Mouse (Mus musculus): ENCODE measurements at regions not wholly inside any gene's neighbourhood (a gene's known extent, or its start where the extent isn't known, plus 50 kb on each side); places are given as distances from the start of the nearest gene placed in this dataset.

DNA sequence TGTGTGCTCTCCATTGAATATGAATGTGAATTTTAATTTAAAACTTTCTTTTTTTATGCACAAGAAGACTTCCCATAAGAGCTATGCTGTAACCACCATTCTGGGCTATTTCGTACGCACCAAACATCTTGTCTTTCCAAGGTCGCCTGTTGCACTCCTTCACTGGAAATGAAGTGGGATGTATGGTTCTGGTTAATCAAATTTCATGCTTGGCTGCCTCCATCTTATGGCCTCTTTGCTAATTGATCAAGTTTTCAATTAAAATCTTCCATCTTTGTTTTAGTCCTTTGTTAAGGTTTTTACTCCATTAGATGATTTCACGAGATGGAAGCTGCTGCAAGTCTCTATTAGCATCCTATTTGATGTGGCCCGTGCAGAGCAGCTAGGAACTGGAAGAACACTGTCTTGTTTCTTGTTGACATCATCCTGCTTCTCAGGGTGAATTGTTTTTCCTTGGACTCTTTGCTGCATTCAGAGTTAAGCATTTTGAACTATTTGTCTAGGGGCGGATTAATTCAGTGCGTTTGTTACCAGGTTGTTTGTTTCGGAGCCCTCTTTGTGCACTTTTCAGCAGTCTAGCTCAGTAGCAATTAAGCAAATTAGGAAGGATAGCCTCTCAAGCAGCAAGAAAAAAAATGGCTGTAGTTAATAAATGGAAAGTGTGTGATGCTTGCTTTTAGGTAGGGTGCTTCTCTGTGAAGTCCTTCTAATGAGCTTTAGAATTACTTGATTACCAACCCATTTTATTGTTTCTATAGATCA is 147.4 kb upstream of the Alcam start:
- H3K27ac ChIP-seq = no peak overlapping the region
- no peak overlapping the region for H3K9ac ChIP-seq
- H3K9me3 ChIP-seq = no peaks in the 10 kb centered on the region
- H3K36me3 ChIP-seq = no peaks in the 10 kb centered on the region
- H3K27me3 ChIP-seq (replicated peaks) = no peaks in the 10 kb centered on the region
- no peak overlapping the region for H3K4me3 ChIP-seq
- ATAC-seq (ENCODE audit: low FRiP score, low read depth) = 0 out of 2 replicates have a peak, but pooled peaks have one; percentile 57
- no peak overlapping the region for H3K4me2 ChIP-seq (replicated peaks)
- no peaks in the 10 kb centered on the region for H3K4me1 ChIP-seq
- WGBS = 66% methylated on average over 8 of the region's 8 CpGs

DNA sequence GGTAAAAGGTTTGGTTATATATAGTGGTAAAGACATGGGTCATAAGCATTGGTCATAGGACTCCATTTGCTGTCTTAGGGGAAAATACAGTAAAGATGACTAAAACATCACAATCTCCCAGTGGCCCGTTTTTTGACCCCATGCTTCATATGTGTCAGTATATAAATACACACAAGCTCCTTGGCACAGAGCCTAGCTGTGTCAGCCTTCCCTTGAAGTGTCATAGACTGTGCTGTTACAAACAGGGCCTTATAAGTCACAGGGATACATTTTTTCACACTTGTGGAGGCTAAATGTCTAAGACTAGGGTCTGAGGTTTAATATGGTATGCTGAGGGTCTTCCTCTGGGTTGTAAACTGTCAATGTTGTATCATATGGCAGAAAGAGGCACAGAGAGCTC is 144.4 kb upstream of the Alcam start:
- Histone ChIP-seq H3K4me1 (no peaks in the 10 kb centered on the region), H3K27ac (no peak overlapping the region), H3K27me3 (replicated peaks) (no peaks in the 10 kb centered on the region), H3K9me3 (no peaks in the 10 kb centered on the region), H3K4me2 (replicated peaks) (no peak overlapping the region), H3K9ac (no peak overlapping the region), H3K36me3 (no peaks in the 10 kb centered on the region), H3K4me3 (no peak overlapping the region)
- 80% methylated on average over 1 of the region's 1 CpGs for WGBS
- no peak for ATAC-seq (ENCODE audit: low FRiP score, low read depth)

DNA sequence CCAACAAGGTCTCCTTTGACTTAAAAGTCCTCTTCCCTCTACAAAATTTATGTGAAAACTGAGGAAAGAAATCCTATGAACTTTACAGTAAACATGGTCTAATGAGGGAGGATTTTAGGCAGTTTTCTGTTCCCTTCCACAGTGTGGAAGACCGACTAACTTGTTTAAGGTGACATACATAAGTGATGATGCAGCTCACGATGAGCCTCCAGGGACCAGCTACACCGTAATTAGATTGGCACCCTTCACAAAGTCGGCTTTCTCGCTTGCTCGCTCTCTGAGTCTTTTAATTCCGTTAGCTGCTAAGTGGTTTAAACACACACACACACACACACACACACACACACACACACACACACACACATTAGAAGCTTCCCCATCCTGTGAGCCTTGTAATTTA is 143.3 kb upstream of the Alcam start:
- H3K4me2 ChIP-seq (replicated peaks) = no peak overlapping the region
- ATAC-seq (ENCODE audit: low FRiP score, low read depth) = no peak
- H3K27me3 ChIP-seq (replicated peaks) = no peaks in the 10 kb centered on the region
- H3K27ac ChIP-seq = no peak overlapping the region
- 84% methylated on average over 7 of the region's 7 CpGs for WGBS
- H3K36me3 ChIP-seq = no peaks in the 10 kb centered on the region
- no peaks in the 10 kb centered on the region for H3K4me1 ChIP-seq
- H3K9me3 ChIP-seq = no peaks in the 10 kb centered on the region
- H3K9ac ChIP-seq = no peak overlapping the region
- no peak overlapping the region for H3K4me3 ChIP-seq

DNA sequence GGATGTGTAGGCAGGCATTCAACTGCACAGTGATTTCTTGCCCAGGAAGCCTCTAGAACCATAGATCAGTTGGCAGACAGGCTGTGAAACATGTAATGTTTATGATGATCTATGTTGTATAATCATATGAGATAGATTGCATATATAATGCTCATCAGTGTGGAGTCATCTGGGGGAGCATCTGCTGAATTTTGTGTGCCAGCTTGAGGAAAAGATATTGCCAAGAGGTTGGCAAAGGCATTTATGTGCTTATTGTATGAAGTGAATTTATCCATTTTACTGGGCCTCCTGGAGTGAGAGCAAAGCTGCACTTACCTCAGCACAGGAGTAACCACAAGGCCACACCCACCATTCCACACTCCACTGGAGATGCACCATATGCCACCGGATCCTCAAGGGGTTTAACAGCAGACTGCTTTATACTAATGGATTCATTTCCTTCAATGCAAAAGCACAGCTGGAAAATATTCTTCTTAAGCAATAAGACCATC is 134.5 kb upstream of the Alcam start:
- H3K9me3 ChIP-seq = no peaks in the 10 kb centered on the region
- WGBS = 71% methylated on average over 1 of the region's 1 CpGs
- H3K9ac ChIP-seq = no peak overlapping the region
- no peak overlapping the region for H3K4me2 ChIP-seq (replicated peaks)
- H3K27me3 ChIP-seq (replicated peaks) = no peaks in the 10 kb centered on the region
- no peaks in the 10 kb centered on the region for H3K36me3 ChIP-seq
- no peak overlapping the region for H3K27ac ChIP-seq
- no peaks in the 10 kb centered on the region for H3K4me1 ChIP-seq
- H3K4me3 ChIP-seq = no peak overlapping the region
- no peak for ATAC-seq (ENCODE audit: low FRiP score, low read depth)

DNA sequence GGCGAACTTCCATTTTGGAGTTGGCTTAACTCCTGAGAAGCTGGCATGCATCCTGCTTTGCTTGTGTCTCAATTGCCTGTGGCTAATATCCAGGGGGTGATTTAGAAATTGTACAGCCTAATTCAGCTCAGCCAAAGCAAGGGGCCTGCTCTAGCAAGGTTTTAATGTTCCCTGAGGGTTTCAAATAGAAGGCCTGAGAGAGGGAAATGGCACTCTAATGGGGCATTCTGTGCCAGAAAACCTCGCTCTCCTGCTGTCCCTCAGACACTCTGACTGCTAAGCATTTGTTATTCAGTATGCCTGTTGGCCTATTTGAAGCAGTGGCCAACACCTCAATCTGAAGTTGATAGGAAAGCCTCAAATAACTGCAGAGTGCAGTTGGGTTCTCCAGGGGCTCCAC is 115.2 kb upstream of the Alcam start:
- H3K27me3 ChIP-seq (replicated peaks) = no peaks in the 10 kb centered on the region

DNA sequence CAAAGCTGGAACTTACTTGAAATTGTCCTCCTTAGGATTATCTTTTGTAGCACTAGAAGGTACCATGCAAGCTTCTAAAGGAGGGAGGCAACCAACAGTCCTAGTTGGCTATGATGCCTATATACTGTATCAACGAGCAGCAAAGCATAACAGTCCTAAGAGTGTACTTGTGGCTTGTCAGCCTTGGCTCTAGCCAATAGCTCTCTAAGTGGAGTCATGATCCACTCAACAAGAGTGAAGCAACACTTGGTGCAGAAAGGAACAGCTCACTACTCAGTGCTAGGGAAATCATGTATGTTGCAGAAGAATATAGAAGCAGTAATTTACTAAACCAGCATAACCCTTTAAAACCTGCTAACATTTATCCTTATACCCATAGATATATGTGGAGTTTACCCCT is 82.4 kb upstream of the Alcam start:
- no peak overlapping the region for H3K4me2 ChIP-seq (replicated peaks)
- H3K4me1 ChIP-seq = no peaks in the 10 kb centered on the region
- H3K9ac ChIP-seq = no peak overlapping the region
- H3K4me3 ChIP-seq = no peak overlapping the region
- H3K9me3 ChIP-seq = no peaks in the 10 kb centered on the region
- no peaks in the 10 kb centered on the region for H3K27me3 ChIP-seq (replicated peaks)
- ATAC-seq (ENCODE audit: low FRiP score, low read depth) = no peak
- no peaks in the 10 kb centered on the region for H3K36me3 ChIP-seq
- H3K27ac ChIP-seq = no peak overlapping the region
- WGBS = 84% methylated on average over 1 of the region's 1 CpGs

More for the DNA sequence above, 115.2 kb upstream of the Alcam start:
- no peaks in the 10 kb centered on the region for H3K9me3 ChIP-seq
- H3K27ac ChIP-seq = no peak overlapping the region
- no peak for ATAC-seq (ENCODE audit: low FRiP score, low read depth)
- H3K4me2 ChIP-seq (replicated peaks) = no peak overlapping the region
- H3K36me3 ChIP-seq = no peaks in the 10 kb centered on the region
- 72% methylated on average over 2 of the region's 2 CpGs for WGBS
- no peak overlapping the region for H3K4me3 ChIP-seq
- no peak overlapping the region for H3K9ac ChIP-seq
- H3K4me1 ChIP-seq = no peaks in the 10 kb centered on the region

DNA sequence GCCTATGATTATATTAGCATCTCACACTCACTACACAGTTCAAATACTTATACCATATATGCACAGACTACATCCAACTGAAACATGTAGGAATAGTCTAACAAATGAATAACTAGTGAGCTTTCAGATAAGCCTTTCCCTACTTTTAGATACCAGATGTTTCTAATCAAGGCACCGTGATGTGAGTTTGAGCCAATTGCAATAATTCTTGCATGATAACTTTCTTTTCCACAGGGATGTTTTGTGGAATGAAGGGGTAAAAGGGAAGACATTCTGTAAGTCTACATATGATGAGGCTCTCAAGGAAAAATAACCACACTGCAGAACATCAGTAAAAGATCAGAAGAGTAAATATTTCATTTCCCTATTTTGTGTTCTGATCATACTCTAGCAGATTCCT is 80.7 kb upstream of the Alcam start:
- Histone ChIP-seq H3K9me3 (no peaks in the 10 kb centered on the region), H3K9ac (no peak overlapping the region), H3K4me1 (no peaks in the 10 kb centered on the region), H3K4me3 (no peak overlapping the region), H3K27ac (no peak overlapping the region), H3K4me2 (replicated peaks) (no peak overlapping the region), H3K27me3 (replicated peaks) (no peaks in the 10 kb centered on the region), H3K36me3 (no peaks in the 10 kb centered on the region)
- no peak for ATAC-seq (ENCODE audit: low FRiP score, low read depth)
- 81% methylated on average over 1 of the region's 1 CpGs for WGBS

DNA sequence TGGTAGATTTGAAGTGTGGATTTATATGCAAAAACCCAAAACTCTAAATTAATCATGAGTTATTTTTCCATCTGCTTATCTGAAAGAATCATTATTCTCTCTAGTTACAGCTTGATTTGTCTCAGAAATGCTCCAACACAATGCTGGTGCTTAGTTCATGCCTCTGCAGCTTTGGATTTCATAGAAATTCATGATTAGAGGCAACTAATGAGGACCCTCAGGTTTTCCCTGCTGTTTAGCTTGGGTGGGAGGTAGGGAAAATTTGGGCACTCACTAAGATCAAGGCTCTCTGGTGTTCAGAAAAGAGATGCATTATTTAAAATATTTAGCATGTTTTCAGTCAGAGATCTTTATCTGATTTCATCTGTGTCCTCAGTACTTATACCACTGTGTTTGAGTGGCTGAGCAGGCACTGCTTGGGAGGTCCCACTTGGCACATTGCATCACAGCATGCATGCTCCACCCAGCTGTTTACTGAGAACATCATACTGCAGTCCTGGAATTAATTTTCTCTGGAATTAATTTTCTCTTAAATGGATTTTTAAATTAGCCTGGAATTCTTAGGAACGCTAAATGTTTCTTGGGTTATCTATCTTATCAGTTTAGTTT is 78.7 kb upstream of the Alcam start:
- H3K27ac ChIP-seq = no peak overlapping the region
- H3K4me2 ChIP-seq (replicated peaks) = no peak overlapping the region
- H3K4me3 ChIP-seq = no peak overlapping the region
- no peaks in the 10 kb centered on the region for H3K4me1 ChIP-seq
- WGBS = 89% methylated on average over 1 of the region's 1 CpGs
- no peak overlapping the region for H3K9ac ChIP-seq
- no peaks in the 10 kb centered on the region for H3K27me3 ChIP-seq (replicated peaks)
- H3K36me3 ChIP-seq = no peaks in the 10 kb centered on the region
- ATAC-seq (ENCODE audit: low FRiP score, low read depth) = no peak
- H3K9me3 ChIP-seq = no peaks in the 10 kb centered on the region

DNA sequence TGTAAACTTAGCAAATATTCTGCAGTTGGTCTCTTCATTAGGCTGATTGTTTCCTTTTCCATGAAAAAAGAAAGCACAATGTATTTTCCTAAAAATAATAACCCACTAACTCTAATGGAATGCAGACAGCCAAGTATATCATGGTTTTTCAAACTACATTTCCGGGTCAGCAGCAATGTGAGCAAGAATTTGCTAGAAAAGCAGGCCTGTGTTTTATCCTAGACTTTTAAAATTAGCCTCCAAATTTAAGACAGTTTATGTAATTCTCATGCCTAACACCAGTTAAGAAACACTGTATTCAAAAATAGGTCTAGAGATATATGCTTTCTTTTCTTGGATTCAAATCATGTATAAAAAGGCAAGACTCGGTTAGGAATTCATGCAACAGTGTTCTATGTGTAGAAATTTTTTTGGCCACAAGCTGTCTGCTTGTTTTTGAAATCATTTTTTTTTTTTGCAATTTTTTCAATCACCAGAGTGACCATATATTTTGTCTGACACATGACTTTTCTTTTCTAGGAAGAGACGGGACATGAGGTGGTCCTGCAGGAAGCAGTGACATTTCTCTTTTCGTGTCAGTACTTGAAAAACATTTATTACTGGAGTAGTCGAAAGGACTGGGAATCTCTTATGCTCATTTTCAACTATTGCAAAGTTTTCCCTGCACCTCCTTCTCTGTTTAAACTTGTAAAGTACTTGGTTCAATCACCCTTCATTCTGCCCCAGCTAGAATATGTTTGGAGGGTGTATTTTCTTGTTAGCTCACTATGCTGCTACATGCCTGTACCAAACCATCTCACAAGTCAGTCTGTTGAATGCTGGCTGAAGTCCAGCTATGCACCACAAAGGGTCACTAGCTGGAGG is 59.9 kb upstream of the Alcam start:
- Histone ChIP-seq H3K9ac (no peak overlapping the region), H3K4me2 (replicated peaks) (no peak overlapping the region), H3K27ac (no peak overlapping the region), H3K9me3 (no peaks in the 10 kb centered on the region), H3K4me1 (no peaks in the 10 kb centered on the region), H3K4me3 (no peak overlapping the region), H3K36me3 (no peaks in the 10 kb centered on the region), H3K27me3 (replicated peaks) (no peaks in the 10 kb centered on the region)
- no peak for ATAC-seq (ENCODE audit: low FRiP score, low read depth)
- WGBS = 80% methylated on average over 5 of the region's 5 CpGs

DNA sequence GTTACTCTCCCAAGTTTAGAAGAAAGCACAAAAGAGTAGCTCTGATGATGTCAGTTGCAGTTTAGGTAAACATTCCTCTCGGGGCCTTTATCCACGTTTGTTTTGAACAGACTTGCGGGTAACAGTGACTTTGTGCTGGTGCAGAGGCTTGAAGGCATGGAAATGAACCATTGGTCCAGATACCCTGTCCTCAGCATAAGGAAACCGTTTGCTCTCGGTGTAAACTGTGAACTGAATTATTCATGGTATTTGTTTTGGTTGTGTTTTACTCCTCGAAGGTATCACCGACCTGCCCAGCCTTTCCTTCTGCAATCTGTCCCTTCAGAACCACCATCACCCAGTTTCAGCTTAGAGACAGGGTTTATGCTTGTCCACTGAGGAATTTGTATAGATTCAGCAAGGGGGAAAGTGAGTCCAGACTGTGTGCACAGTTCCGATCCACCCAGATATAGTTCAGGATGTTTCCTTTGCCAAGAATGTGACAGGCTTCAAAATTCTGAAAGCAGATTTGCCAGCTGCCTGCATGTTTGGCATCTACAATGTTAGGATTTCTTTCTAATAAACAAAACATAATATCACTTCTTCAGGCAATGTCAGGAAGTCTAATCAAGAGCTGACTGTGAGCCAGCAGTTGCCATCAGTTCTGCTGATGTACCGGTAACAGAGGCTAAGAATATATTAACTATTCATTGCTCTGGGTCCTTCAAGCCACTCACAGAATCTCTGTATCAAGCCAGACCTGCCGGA is 54.9 kb upstream of the Alcam start:
- Histone ChIP-seq H3K27me3 (replicated peaks) (no peaks in the 10 kb centered on the region), H3K36me3 (no peaks in the 10 kb centered on the region), H3K9me3 (no peaks in the 10 kb centered on the region), H3K4me1 (no peaks in the 10 kb centered on the region), H3K9ac (no peak overlapping the region), H3K4me2 (replicated peaks) (no peak overlapping the region), H3K4me3 (no peak overlapping the region), H3K27ac (no peak overlapping the region)
- no peak for ATAC-seq (ENCODE audit: low FRiP score, low read depth)
- WGBS = 81% methylated on average over 10 of the region's 10 CpGs

Measured in neural tube, embryonic 12.5 days (tissue).